In the genomic region with DNA sequence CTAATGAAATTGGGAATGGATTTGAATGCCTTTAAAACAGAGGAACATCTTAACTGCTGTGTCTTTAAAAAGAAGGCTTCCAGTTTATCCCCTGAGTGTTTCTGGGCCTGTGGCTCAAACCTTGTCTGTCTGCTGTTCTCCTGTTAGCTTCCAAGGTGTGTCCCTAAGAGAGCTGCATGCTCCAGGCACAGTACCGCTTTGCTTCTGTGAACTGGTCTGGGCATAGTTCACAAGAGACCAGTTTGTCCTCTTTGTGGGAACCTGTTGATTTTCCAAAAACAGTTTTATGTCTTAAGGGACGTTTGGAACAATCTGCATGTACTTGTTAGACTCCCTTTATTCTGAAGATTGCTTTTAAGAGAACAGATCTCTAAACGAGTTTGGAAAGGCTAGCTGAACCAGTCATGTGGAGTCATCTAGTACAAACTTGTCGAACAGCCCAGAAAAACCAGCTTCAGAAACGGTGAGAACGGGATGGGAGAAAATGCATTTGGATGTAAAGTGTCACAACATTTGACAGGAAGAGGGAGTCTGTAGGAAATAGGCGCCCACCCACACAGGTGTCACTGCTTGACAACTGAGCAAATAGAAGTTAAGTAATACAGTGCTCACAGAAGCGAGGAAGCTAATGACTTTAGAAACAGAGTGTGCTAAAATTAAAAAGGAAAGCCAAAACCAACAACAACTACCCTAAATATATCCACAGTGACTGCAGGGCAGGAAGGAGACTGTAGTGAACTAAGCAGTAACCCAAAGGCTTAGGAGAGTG, we compare ENCODE assay signal across 21 mouse cellular contexts. TPM values are rescaled to one million over a fixed set of nuclear protein-coding genes. Genes with fewer than 3 reads are reported as not detected.
DNase-seq lines count a peak whose midpoint lies in the region; ATAC-seq and TF ChIP-seq lines count a peak whose summit lies in the region.
"Had no signal": no experiment of that assay in that cellular context is flagged by ENCODE, and none has a peak within 500 bp of the region (broad histone marks: within the 10 kb centered on the region; RNA-seq: fewer than 3 reads in every experiment).

No protein-coding gene starts in this region.

- H3K27ac ChIP-seq in embryonic facial prominence, embryonic 13.5 days: peak overlapping the region; percentile 76
- H3K27ac ChIP-seq in embryonic facial prominence, embryonic 10.5 days (replicated peaks): no peak overlapping the region
- H3K27ac ChIP-seq in layer of hippocampus, adult 2 months: peak overlapping the region; percentile 4
- peak overlapping the region; percentile 25; the same call in 1 of the 2 replicates for H3K27ac ChIP-seq in spleen, adult 2 months (ENCODE audit: insufficient read depth, low read length)
- peak overlapping the region; percentile 78 for H3K27ac ChIP-seq in stomach, embryonic 15.5 days
- H3K27ac ChIP-seq: forebrain, embryonic 10.5 days; hindbrain, embryonic 15.5 days; lung, embryonic 15.5 days; midbrain, embryonic 10.5 days; neural tube, embryonic 13.5 days had no signal

- no peak for ATAC-seq in embryonic facial prominence, embryonic 13.5 days (ENCODE audit: insufficient number of reproducible peaks, insufficient read depth, low FRiP score, low TSS enrichment, low read depth)
- ATAC-seq in stomach, embryonic 15.5 days (ENCODE audit: insufficient read depth, low FRiP score, low read depth): no peak
- ATAC-seq: Patski had no signal

- H3K9ac ChIP-seq in embryonic facial prominence, embryonic 13.5 days: no peak overlapping the region
- H3K9ac ChIP-seq in stomach, embryonic 15.5 days: no peak overlapping the region
- H3K9ac ChIP-seq: hindbrain, embryonic 15.5 days; lung, embryonic 15.5 days; neural tube, embryonic 13.5 days had no signal

- WGBS in embryonic facial prominence, embryonic 13.5 days: 69% methylated on average over 8 of the region's 8 CpGs
- 78% methylated on average over 8 of the region's 8 CpGs for WGBS in embryonic facial prominence, embryonic 10.5 days
- 33% methylated on average over 8 of the region's 8 CpGs for WGBS in spleen, adult 2 months
- 59% methylated on average over 8 of the region's 8 CpGs for WGBS in stomach, embryonic 15.5 days

- TF ChIP-seq POLR2A in spleen, adult 2 months (IDR thresholded peaks at IDR 0.05; ENCODE audit: low read depth, low read length): no peak

- H3K9me3 ChIP-seq in embryonic facial prominence, embryonic 13.5 days: no peaks in the 10 kb centered on the region
- H3K9me3 ChIP-seq in embryonic facial prominence, embryonic 10.5 days: no peaks in the 10 kb centered on the region
- no peaks in the 10 kb centered on the region for H3K9me3 ChIP-seq in stomach, embryonic 15.5 days
- H3K9me3 ChIP-seq: forebrain, embryonic 10.5 days; hindbrain, embryonic 15.5 days; lung, embryonic 15.5 days; midbrain, embryonic 10.5 days; neural tube, embryonic 13.5 days had no signal

- H3K27me3 ChIP-seq in embryonic facial prominence, embryonic 13.5 days: no peaks in the 10 kb centered on the region
- no peaks in the 10 kb centered on the region for H3K27me3 ChIP-seq in embryonic facial prominence, embryonic 10.5 days (replicated peaks; ENCODE audit: low read depth, poor library complexity, severe bottlenecking)
- no peaks in the 10 kb centered on the region for H3K27me3 ChIP-seq in spleen, adult 2 months (ENCODE audit: control insufficient read depth, insufficient read depth, low read length)
- no peaks in the 10 kb centered on the region for H3K27me3 ChIP-seq in stomach, embryonic 15.5 days (replicated peaks)
- H3K27me3 ChIP-seq: hindbrain, embryonic 15.5 days; lung, embryonic 15.5 days; neural tube, embryonic 13.5 days; Patski had no signal

- H3K36me3 ChIP-seq in embryonic facial prominence, embryonic 13.5 days: peaks cover 34% of the 10 kb centered on the region
- H3K36me3 ChIP-seq in embryonic facial prominence, embryonic 10.5 days (replicated peaks): peaks cover 62% of the 10 kb centered on the region
- peaks cover 1% of the 10 kb centered on the region; the same call in 1 of the 2 replicates for H3K36me3 ChIP-seq in spleen, adult 2 months (ENCODE audit: control insufficient read depth, insufficient read depth, low read length)
- H3K36me3 ChIP-seq in stomach, embryonic 15.5 days: no peaks in the 10 kb centered on the region

- H3K4me2 ChIP-seq in embryonic facial prominence, embryonic 13.5 days: no peak overlapping the region
- H3K4me2 ChIP-seq in stomach, embryonic 15.5 days: no peak overlapping the region
- H3K4me2 ChIP-seq: hindbrain, embryonic 15.5 days; lung, embryonic 15.5 days; neural tube, embryonic 13.5 days had no signal

- H3K4me1 ChIP-seq in embryonic facial prominence, embryonic 13.5 days: no peaks in the 10 kb centered on the region
- H3K4me1 ChIP-seq in embryonic facial prominence, embryonic 10.5 days: peaks cover 15% of the 10 kb centered on the region
- peaks cover 4% of the 10 kb centered on the region; the same call in 1 of the 2 replicates for H3K4me1 ChIP-seq in spleen, adult 2 months (ENCODE audit: control insufficient read depth, insufficient read depth, insufficient read length)
- no peaks in the 10 kb centered on the region for H3K4me1 ChIP-seq in stomach, embryonic 15.5 days
- H3K4me1 ChIP-seq: hindbrain, embryonic 15.5 days; lung, embryonic 15.5 days had no signal

- TF ChIP-seq CTCF in layer of hippocampus, adult 2 months (conservative IDR thresholded peaks at IDR 0.05): no peak
- TF ChIP-seq CTCF in spleen, adult 2 months (IDR thresholded peaks at IDR 0.05; ENCODE audit: extremely low read depth, insufficient read depth, insufficient read length, insufficient replicate concordance): no peak

- no peak overlapping the region for H3K4me3 ChIP-seq in embryonic facial prominence, embryonic 13.5 days
- no peak overlapping the region for H3K4me3 ChIP-seq in embryonic facial prominence, embryonic 10.5 days
- no peak overlapping the region for H3K4me3 ChIP-seq in layer of hippocampus, adult 2 months
- no peak overlapping the region for H3K4me3 ChIP-seq in spleen, adult 2 months (ENCODE audit: extremely low read depth, insufficient read depth, insufficient read length)
- H3K4me3 ChIP-seq in stomach, embryonic 15.5 days (replicated peaks): no peak overlapping the region
- H3K4me3 ChIP-seq: forebrain, embryonic 10.5 days; hindbrain, embryonic 15.5 days; lung, embryonic 15.5 days; midbrain, embryonic 10.5 days; neural tube, embryonic 13.5 days had no signal

- DNase-seq in embryonic facial prominence, embryonic 10.5 days (ENCODE audit: low spot score): no peak
- DNase-seq in layer of hippocampus, adult 2 months (ENCODE audit: low spot score in 2 of 2): no peak
- no peak for DNase-seq in layer of hippocampus, adult 11-12 months (ENCODE audit: low spot score)
- DNase-seq in spleen, adult 2 months (ENCODE audit: low read depth in 1 of 2, low spot score in 2 of 2): no peak
- DNase-seq in spleen, adult 18-20 months: no peak
- no peak for DNase-seq in cerebellum, postnatal 36 days
- DNase-seq: adrenal gland, postnatal 36 days; cerebellum, adult 9-11 months; embryo, embryonic 11 days; heart, postnatal 14 days; left cerebral cortex, postnatal 4 days; right cerebral cortex, postnatal 4 days; thymus, postnatal 14 days had no signal

RNA-seq across cellular contexts. Expression of a gene that starts 11.8 kb away (rescaled TPM):
- polyA plus RNA-seq in embryonic facial prominence, embryonic 13.5 days (2015; fragmentation: Nextera tagmentation; extraction: Ambion mirVana): 87.5 and 87.8 TPM in 2 replicates
- 77.4 and 77.5 TPM in 2 replicates for polyA plus RNA-seq in embryonic facial prominence, embryonic 10.5 days (2016; fragmentation: Nextera tagmentation; extraction: Ambion mirVana)
- total RNA-seq in layer of hippocampus, adult 2 months (2021): 10 to 100 TPM; 32.7 to 41.7 TPM
- 13.9 and 19.9 TPM in 2 replicates for polyA plus RNA-seq in spleen, adult 2 months (2012; rRNA removed)
- 97.9 and 122 TPM in 2 replicates for polyA plus RNA-seq in stomach, embryonic 15.5 days (2015; fragmentation: Nextera tagmentation; extraction: Ambion mirVana)
